Mouse (Mus musculus) MEL (cell line): ENCODE measurements at regions not wholly inside any gene's neighbourhood (a gene's known extent, or its start where the extent isn't known, plus 50 kb on each side); places are given as distances from the start of the nearest gene placed in this dataset.

Experiments used
- CHD2 ChIP-seq: IDR thresholded peaks from 2 replicates; pipeline ENCODE4 v1.6.1; 2011; ENCODE audit warnings: low read length, improper control_type of control experiment
- CTCF ChIP-seq, 3 experiments: IDR thresholded peaks in 2 of 3; conservative IDR thresholded peaks in 1 of 3; 2 replicates each; pipeline ENCODE4 v1.5.1; 2011 to 2012; ENCODE audit warnings: low read length in 3 of 3, low read depth in 2 of 3, mild to moderate bottlenecking in 2 of 3, improper control_type of control experiment in 1 of 3, inconsistent platforms in 1 of 3, mixed read lengths in 1 of 3, moderate library complexity in 1 of 3; ENCODE audit not compliant: control insufficient read depth in 1 of 3, insufficient read depth in 1 of 3, poor library complexity in 1 of 3, severe bottlenecking in 1 of 3
- ELF1 ChIP-seq: IDR thresholded peaks from 2 replicates; pipeline ENCODE4 v1.6.1; 2014; ENCODE audit warnings: low read depth, mild to moderate bottlenecking, inconsistent platforms, low read length, improper control_type of control experiment, moderate library complexity
- EP300 ChIP-seq, 2 experiments: IDR thresholded peaks; 2 replicates each; pipeline ENCODE4 v1.6.1; 2011; ENCODE audit warnings: improper control_type of control experiment in 2 of 2, low read length in 2 of 2, low read depth in 1 of 2, mild to moderate bottlenecking in 1 of 2
- GATA1 ChIP-seq: IDR thresholded peaks from 2 replicates; pipeline ENCODE4 v1.6.1; 2011; ENCODE audit warnings: low read depth, low read length, improper control_type of control experiment
- MAX ChIP-seq: IDR thresholded peaks from 2 replicates; pipeline ENCODE4 v1.6.1; 2011; ENCODE audit warnings: low read length, improper control_type of control experiment
- NELFE ChIP-seq: IDR thresholded peaks from 2 replicates; pipeline ENCODE4 v1.6.1; 2011; ENCODE audit warnings: low read depth, low read length, improper control_type of control experiment
- POLR2A ChIP-seq, 2 experiments: IDR thresholded peaks; 2 replicates each; pipeline ENCODE4 v1.6.1; 2011 to 2012; ENCODE audit warnings: low read length in 2 of 2, mild to moderate bottlenecking in 2 of 2, control low read depth in 1 of 2, improper control_type of control experiment in 1 of 2, low read depth in 1 of 2, moderate library complexity in 1 of 2; ENCODE audit not compliant: control insufficient read depth in 1 of 2, insufficient read depth in 1 of 2, poor library complexity in 1 of 2
- POLR2AphosphoS5 ChIP-seq: IDR thresholded peaks from 2 replicates; pipeline ENCODE4 v1.6.1; 2012; ENCODE audit warnings: low read depth, borderline replicate concordance, mild to moderate bottlenecking, inconsistent platforms, low read length, moderate library complexity, mixed read lengths
- USF2 ChIP-seq, 2 experiments: IDR thresholded peaks; 2 replicates each; pipeline ENCODE4 v1.6.1; 2011 to 2012; ENCODE audit warnings: improper control_type of control experiment in 2 of 2, low read length in 2 of 2, borderline replicate concordance in 1 of 2, inconsistent platforms in 1 of 2, low read depth in 1 of 2, mild to moderate bottlenecking in 1 of 2; ENCODE audit not compliant: insufficient read depth in 1 of 2
- ZKSCAN1 ChIP-seq: IDR thresholded peaks from 2 replicates; pipeline ENCODE4 v1.6.1; 2012; ENCODE audit warnings: low read depth, mild to moderate bottlenecking, inconsistent platforms, low read length, improper control_type of control experiment, moderate library complexity
- ZMIZ1 ChIP-seq: IDR thresholded peaks from 2 replicates; pipeline ENCODE4 v1.6.1; 2012; ENCODE audit warnings: low read depth, mild to moderate bottlenecking, inconsistent platforms, low read length, improper control_type of control experiment, moderate library complexity

- no peak for TF ChIP-seq USF2 (IDR thresholded peaks at IDR 0.05; ENCODE audit: borderline replicate concordance in 1 of 2, insufficient read depth in 1 of 2, low read depth in 1 of 2, low read length in 2 of 2)
- TF ChIP-seq CTCF (IDR thresholded peaks at IDR 0.05 in 2 of 3, conservative IDR thresholded peaks at IDR 0.05 in 1 of 3; ENCODE audit: control insufficient read depth in 1 of 3, insufficient read depth in 1 of 3, low read depth in 2 of 3, low read length in 3 of 3, poor library complexity in 1 of 3, severe bottlenecking in 1 of 3): no peak
- no peak for TF ChIP-seq CHD2
- TF ChIP-seq POLR2AphosphoS5: no peak
- no peak for TF ChIP-seq ZMIZ1
- TF ChIP-seq POLR2A (IDR thresholded peaks at IDR 0.05; ENCODE audit: control insufficient read depth in 1 of 2, insufficient read depth in 1 of 2, low read depth in 1 of 2, low read length in 2 of 2, poor library complexity in 1 of 2): no peak
- no peak for TF ChIP-seq ELF1
- no peak for TF ChIP-seq NELFE
- no peak for TF ChIP-seq ZKSCAN1
- no peak for TF ChIP-seq MAX
- no peak for TF ChIP-seq GATA1
- TF ChIP-seq EP300 (IDR thresholded peaks at IDR 0.05; ENCODE audit: low read depth in 1 of 2, low read length in 2 of 2): no peak
Observed at GRCm38 (mm10) chr1:121650071-121650470, 82.3 kb upstream of the Ddx18 start.
